Mouse (Mus musculus) intestine, embryonic 14.5 days (tissue): ENCODE data around the gene Sfxn1. TPM values are rescaled to one million over a fixed set of nuclear protein-coding genes. Genes with fewer than 3 reads are reported as not detected.

Source experiments
- ATAC-seq: fragments of 200-750 bp; cut with Nextera tagmentation; replicated peaks from 2 replicates; pipeline ENCODE4 v1.8.0; 2017; ENCODE audit warnings: low read depth, moderate number of reproducible peaks, moderate TSS enrichment, moderate library complexity; ENCODE audit not compliant: low FRiP score, low TSS enrichment
- DNase-seq: peaks from one replicate; pipeline ENCODE4 v3.0.0-alpha.2; 2018; ENCODE audit warnings: low spot score
- H3K27ac ChIP-seq: fragments of 300-500 bp; sonication (generic); 2 replicates; pipeline ENCODE4 v1.5.1; 2014; ENCODE audit warnings: low read depth, mild to moderate bottlenecking, control low read depth
- H3K27me3 ChIP-seq: fragments of 300-500 bp; sonication (generic); replicated peaks from 2 replicates; pipeline ENCODE4 v1.6.1; 2014; ENCODE audit warnings: low read length, control low read depth; ENCODE audit not compliant: control insufficient read depth, insufficient read depth
- H3K36me3 ChIP-seq: fragments of 300-500 bp; sonication (generic); 2 replicates; pipeline ENCODE4 v1.6.1; 2014; ENCODE audit warnings: low read length, control low read depth; ENCODE audit not compliant: control insufficient read depth, insufficient read depth
- H3K4me1 ChIP-seq: fragments of 300-500 bp; sonication (generic); replicated peaks from 2 replicates; pipeline ENCODE4 v1.6.1; 2014; ENCODE audit warnings: low read length, control low read depth, mixed read lengths; ENCODE audit not compliant: control insufficient read depth, insufficient read depth
- H3K4me2 ChIP-seq: fragments of 300-500 bp; sonication (generic); 2 replicates; pipeline ENCODE4 v1.6.1; 2014; ENCODE audit warnings: low read length
- H3K4me3 ChIP-seq: fragments of 300-500 bp; sonication (generic); 2 replicates; pipeline ENCODE4 v1.5.1; 2014; ENCODE audit warnings: low read depth, low read length, control low read depth, mixed read lengths
- H3K9ac ChIP-seq: fragments of 300-500 bp; sonication (generic); 2 replicates; pipeline ENCODE4 v1.6.1; 2014; ENCODE audit warnings: mild to moderate bottlenecking, low read length
- H3K9me3 ChIP-seq: fragments of 300-500 bp; sonication (generic); 2 replicates; pipeline ENCODE4 v1.6.1; 2016; ENCODE audit warnings: low read length, control low read depth; ENCODE audit not compliant: control insufficient read depth
- WGBS: fragments of 180-500 bp; shearing (Covaris S2); extraction: QIAGEN DNeasy Blood & Tissue Kit; methylation state at CpG from one replicate; pipeline ENCODE4 v1.1.7; 2014; 5-methylcytosine and 5-hydroxymethylcytosine counted together
- polyA plus RNA-seq: library from polyadenylated mRNA; unstranded; fragments of >200 nt; fragmentation: Nextera tagmentation; extraction: Ambion mirVana; gene quantifications from 2 replicates; pipeline ENCODE4 v1.2.1, GENCODE M21; 2014

The Sfxn1 gene
- polyA plus RNA-seq, 1 experiment from 2014 or later = 87.8 TPM

DNA sequence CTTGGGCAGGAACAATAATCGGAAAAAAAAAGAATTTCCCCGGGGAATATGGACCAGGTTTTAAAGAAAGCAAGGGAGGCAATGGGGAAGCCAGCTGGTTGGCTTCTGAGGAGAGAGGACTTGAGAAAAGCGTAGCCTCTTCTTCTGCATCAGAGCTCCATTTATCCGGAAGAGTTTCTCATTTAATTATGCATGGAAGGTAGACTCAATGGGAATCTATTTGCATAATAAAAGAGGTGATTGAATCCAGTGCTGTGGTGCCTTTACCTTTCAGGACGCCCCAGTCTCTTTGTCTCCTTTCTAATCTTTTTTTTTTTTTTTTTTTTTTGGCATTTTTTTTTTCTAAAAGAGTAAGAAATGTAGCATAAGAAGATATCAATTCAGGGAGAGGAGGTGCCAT, 46.7 kb downstream of the Sfxn1 start:
- WGBS = 52% methylated on average over 5 of the region's 5 CpGs
- Histone ChIP-seq H3K27ac (no peak overlapping the region), H3K4me1 (no peaks in the 10 kb centered on the region), H3K36me3 (no peaks in the 10 kb centered on the region), H3K27me3 (no peaks in the 10 kb centered on the region), H3K9ac (no peak overlapping the region), H3K4me2 (no peak overlapping the region), H3K4me3 (no peak overlapping the region), H3K9me3 (peaks cover 4% of the 10 kb centered on the region; the same call in 1 of the 2 replicates)
- ATAC-seq (no peak), DNase-seq (no peak)

- H3K4me3 ChIP-seq = no peak overlapping the region
- H3K36me3 ChIP-seq = no peaks in the 10 kb centered on the region
- no peaks in the 10 kb centered on the region for H3K27me3 ChIP-seq
- WGBS = 75% methylated on average over 9 of the region's 9 CpGs
- H3K9ac ChIP-seq = no peak overlapping the region
- no peak for ATAC-seq
- DNase-seq = no peak
- no peak overlapping the region for H3K27ac ChIP-seq
- no peak overlapping the region for H3K4me2 ChIP-seq
- H3K4me1 ChIP-seq = no peaks in the 10 kb centered on the region
- H3K9me3 ChIP-seq = no peaks in the 10 kb centered on the region
Observed at GRCm38 (mm10) chr13:54137756-54138410, 66.2 kb downstream of the Sfxn1 start.

GRCm38 (mm10) chr13:54143788-54144187, 72.1 kb downstream of the Sfxn1 start:
- Histone ChIP-seq H3K27ac (no peak overlapping the region), H3K4me2 (no peak overlapping the region), H3K36me3 (no peaks in the 10 kb centered on the region), H3K4me3 (no peak overlapping the region), H3K4me1 (no peaks in the 10 kb centered on the region), H3K9me3 (0 out of 2 replicates have a peak, but pooled peaks cover 2% of the 10 kb centered on the region), H3K27me3 (no peaks in the 10 kb centered on the region), H3K9ac (no peak overlapping the region)
- ATAC-seq (no peak), DNase-seq (no peak)
- 52% methylated on average over 5 of the region's 5 CpGs for WGBS

- DNase-seq = no peak
- no peaks in the 10 kb centered on the region for H3K4me1 ChIP-seq
- no peak overlapping the region for H3K4me3 ChIP-seq
- 0 out of 2 replicates have a peak, but pooled peaks cover 2% of the 10 kb centered on the region for H3K9me3 ChIP-seq
- H3K27me3 ChIP-seq = no peaks in the 10 kb centered on the region
- H3K27ac ChIP-seq = no peak overlapping the region
- H3K36me3 ChIP-seq = no peaks in the 10 kb centered on the region
- whole genome bisulfite sequencing = 68% methylated on average over 5 of the region's 5 CpGs
- H3K9ac ChIP-seq = no peak overlapping the region
- H3K4me2 ChIP-seq = no peak overlapping the region
- ATAC-seq = no peak
Observed at GRCm38 (mm10) chr13:54144624-54145023, 73.0 kb downstream of the Sfxn1 start.

DNA sequence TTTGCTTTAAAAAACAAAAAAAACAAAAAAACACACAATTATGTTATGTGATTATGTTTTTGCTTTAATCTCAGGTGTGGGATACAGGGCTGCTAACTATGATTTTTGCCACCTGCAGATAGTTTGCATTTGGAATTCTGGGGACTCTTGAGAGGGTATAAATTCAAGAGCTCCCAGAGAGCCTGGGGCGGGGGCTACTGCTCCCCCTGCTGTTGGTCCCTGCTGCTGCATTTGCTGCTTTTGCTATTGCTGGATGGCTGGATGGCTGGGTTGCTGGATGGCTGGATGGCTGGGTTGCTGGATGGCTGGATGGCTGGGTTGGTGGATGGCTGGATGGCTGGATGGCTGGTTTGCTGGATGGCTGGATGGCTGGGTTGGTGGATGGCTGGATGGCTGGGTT, 75.7 kb downstream of the Sfxn1 start:
- 55% methylated on average over 1 of the region's 1 CpGs for WGBS
- Histone ChIP-seq H3K9me3 (0 out of 2 replicates have a peak, but pooled peaks cover 2% of the 10 kb centered on the region), H3K27me3 (no peaks in the 10 kb centered on the region), H3K27ac (no peak overlapping the region), H3K36me3 (no peaks in the 10 kb centered on the region), H3K9ac (no peak overlapping the region), H3K4me3 (no peak overlapping the region), H3K4me1 (no peaks in the 10 kb centered on the region), H3K4me2 (no peak overlapping the region)
- ATAC-seq = no peak
- no peak for DNase-seq

DNA sequence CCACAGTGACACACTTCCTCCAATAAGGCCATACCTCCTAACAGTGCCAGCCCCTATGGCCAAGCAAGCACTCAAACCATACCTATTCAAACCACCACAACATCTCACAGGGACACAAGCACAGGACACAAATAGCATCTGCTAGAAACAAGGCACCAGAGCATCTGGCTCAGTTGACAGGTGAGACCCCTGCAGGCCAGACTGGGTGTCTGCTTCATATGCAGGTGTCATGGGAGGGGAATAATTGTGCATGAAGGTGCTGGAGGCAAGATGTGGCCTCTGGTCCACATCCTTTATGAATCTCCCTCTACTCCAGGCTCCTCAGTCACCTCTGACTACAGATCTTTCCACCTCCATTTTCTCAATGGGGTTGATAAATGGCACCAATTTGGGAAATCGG, 80.8 kb downstream of the Sfxn1 start:
- no peaks in the 10 kb centered on the region for H3K36me3 ChIP-seq

GRCm38 (mm10) chr13:54152911-54153310, 81.2 kb downstream of the Sfxn1 start:
- DNase-seq (no peak), ATAC-seq (no peak)
- no peak overlapping the region for H3K4me2 ChIP-seq
- no peaks in the 10 kb centered on the region for H3K4me1 ChIP-seq
- H3K4me3 ChIP-seq = no peak overlapping the region
- H3K9ac ChIP-seq = no peak overlapping the region
- H3K9me3 ChIP-seq = no peaks in the 10 kb centered on the region
- WGBS = 45% methylated on average over 7 of the region's 7 CpGs
- H3K27me3 ChIP-seq = no peaks in the 10 kb centered on the region
- H3K36me3 ChIP-seq = no peaks in the 10 kb centered on the region
- H3K27ac ChIP-seq = no peak overlapping the region

More for the DNA sequence above, 80.8 kb downstream of the Sfxn1 start:
- Histone ChIP-seq H3K9me3 (no peaks in the 10 kb centered on the region), H3K4me3 (no peak overlapping the region), H3K27ac (no peak overlapping the region), H3K9ac (no peak overlapping the region), H3K27me3 (no peaks in the 10 kb centered on the region), H3K4me1 (no peaks in the 10 kb centered on the region), H3K4me2 (no peak overlapping the region)
- no peak for DNase-seq
- WGBS = 93% methylated on average over 1 of the region's 1 CpGs
- no peak for ATAC-seq

DNA sequence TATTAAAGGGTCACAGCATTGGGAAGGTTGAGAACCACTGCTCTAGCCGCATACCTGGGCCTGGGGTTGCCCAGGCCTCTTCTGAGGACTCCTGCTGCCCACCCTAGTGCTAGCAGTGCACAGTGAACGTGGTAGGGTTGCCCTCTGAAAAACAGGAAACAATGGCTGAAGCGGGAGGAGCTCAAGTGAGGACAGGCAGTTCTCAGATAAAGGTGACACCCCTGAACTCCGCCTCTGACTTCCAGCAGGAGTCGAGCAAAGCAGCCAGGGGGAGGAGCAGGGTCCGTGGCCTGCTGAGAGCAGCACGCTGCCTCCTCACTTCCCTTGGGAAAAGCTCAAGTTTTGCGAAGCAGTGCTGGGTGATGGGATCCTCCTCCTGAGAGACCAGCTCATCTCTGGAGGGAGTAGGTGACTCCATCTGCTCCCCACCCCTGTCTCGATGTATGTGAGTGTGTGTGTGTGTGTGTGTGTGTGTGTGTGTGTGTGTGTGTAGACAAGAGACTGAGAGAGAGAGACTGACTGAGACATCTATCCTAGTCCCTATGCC, 82.1 kb downstream of the Sfxn1 start:
- H3K36me3 ChIP-seq = no peaks in the 10 kb centered on the region
- 23% methylated on average over 9 of the region's 9 CpGs for WGBS

DNA sequence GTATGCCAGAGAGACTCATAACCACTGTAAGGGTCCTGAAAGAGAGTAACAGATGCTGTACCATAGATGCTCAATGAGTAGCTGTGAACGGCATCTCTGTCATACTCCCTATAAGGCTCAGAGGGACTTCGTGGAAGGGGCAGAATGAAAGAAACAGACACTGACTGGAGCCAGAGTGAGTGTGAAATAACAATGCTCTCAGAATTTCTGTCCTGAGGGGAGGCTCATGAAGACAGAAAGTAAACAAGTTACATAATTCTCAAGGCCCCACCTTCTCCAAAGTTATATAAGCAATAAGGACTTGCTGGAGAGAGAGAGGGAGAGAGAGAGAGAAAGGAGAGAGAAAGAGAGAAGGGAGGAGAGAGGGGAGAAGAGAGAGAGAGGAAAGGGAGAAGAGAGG, 84.2 kb downstream of the Sfxn1 start:
- Histone ChIP-seq H3K4me3 (no peak overlapping the region), H3K9ac (no peak overlapping the region), H3K9me3 (no peaks in the 10 kb centered on the region), H3K4me2 (no peak overlapping the region), H3K4me1 (no peaks in the 10 kb centered on the region), H3K27ac (no peak overlapping the region), H3K36me3 (no peaks in the 10 kb centered on the region), H3K27me3 (no peaks in the 10 kb centered on the region)
- DNase-seq (no peak), ATAC-seq (no peak)
- 81% methylated on average over 2 of the region's 2 CpGs for WGBS

More for the DNA sequence above, 82.1 kb downstream of the Sfxn1 start:
- Histone ChIP-seq H3K4me3 (no peak overlapping the region), H3K9ac (no peak overlapping the region), H3K4me2 (no peak overlapping the region), H3K4me1 (no peaks in the 10 kb centered on the region), H3K27me3 (no peaks in the 10 kb centered on the region), H3K9me3 (no peaks in the 10 kb centered on the region), H3K27ac (no peak overlapping the region)
- DNase-seq (no peak), ATAC-seq (no peak)
